Mouse (Mus musculus) thymus, postnatal 0 days (tissue): ENCODE measurements around the gene Dlgap1. TPM values are rescaled to one million over a fixed set of nuclear protein-coding genes. Genes with fewer than 3 reads are reported as not detected.

Experiments
- DNase-seq: peaks from one replicate; pipeline ENCODE4 v3.0.0-alpha.2; 2015; ENCODE audit warnings: low spot score
- polyA plus RNA-seq: library from polyadenylated mRNA; unstranded; fragments of >200 nt; fragmentation: Nextera tagmentation; extraction: Ambion mirVana; gene quantifications from 2 replicates; pipeline ENCODE4 v1.2.1, GENCODE M21; 2015

The Dlgap1 gene
- polyA plus RNA-seq, 1 experiment from 2014 or later: not detected

DNA sequence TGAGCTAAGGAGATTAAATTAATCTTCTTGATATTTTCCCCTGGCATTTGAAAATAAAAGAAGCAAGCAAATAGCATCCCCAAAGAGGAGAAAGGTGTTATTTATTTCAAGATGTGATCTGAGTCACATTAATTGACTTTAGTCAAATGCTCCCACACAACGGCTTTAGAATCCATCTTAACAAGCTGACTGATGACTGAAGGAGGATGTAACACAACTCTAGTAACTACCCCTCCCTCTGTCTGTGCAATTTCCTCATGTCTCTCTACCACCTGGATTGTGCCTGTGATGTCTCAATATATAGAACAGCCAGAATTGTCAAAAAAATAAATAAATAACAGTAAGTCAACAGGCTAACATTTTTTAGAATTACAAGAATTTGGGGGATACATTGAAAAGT is 488.2 kb downstream of the Dlgap1 start:
- DNase-seq: no peak

- no peak for DNase-seq
Measured at GRCm38 (mm10) chr17:70462231-70462630, 493.4 kb downstream of the Dlgap1 start.

DNA sequence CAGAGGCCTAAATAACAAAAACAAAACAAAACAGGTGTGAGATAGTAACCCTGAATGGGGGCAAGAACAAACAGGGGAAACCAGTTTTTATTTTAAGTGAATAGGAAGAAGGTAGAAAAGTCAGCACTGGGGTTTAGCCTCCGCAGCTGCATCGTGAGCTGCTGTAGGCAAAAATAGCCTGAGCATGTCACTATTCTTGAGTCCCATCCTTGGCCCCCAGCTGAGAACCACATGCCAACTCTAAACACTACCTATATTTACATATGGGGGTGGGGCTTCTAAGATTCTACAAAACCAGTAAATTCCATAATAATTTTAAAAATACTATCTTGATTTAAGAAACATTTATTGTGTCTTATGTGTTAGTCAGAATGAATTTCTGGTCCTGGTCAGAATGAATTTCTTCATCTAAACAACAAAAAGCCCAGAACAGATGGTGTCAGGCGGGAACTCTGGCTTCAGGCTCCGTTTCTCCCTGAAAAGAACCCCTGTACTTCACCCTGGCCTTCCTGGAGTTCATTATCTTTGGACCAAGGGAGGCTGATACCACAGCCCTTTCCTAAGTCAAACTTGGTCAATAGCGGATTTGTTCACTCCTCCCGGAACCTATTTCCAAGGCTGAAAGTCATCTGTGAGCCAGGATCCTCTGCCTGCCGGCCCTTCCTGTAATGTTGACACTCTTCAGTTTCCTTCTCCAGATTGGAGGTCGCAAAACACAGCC is 494.1 kb downstream of the Dlgap1 start:
- DNase-seq: no peak

- no peak for DNase-seq
Measured at GRCm38 (mm10) chr17:70466413-70466812, 497.5 kb downstream of the Dlgap1 start.

- DNase-seq: no peak
Measured at GRCm38 (mm10) chr17:70470970-70471371, 502.1 kb downstream of the Dlgap1 start.

- no peak for DNase-seq
Measured at GRCm38 (mm10) chr17:70472162-70472561, 503.3 kb downstream of the Dlgap1 start.

DNA sequence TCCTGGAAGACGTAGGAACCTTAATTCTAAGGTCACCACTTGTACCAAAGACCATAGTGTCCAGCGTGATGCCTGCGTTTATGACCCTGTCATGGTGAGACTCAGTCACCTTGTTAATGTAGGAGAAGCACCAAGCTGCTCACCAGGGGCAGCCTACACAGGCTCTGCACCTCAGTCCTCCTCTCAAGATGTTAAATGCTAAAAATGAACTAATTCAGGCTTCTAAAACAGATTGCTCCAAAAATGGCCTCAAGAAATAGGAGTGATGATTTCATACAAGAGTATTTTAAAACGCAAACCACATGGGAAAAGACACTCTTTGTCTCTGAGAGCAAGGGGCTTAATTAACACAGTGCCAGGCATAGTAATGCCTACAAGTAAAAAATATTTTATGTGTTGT is 505.0 kb downstream of the Dlgap1 start:
- DNase-seq: no peak

- no peak for DNase-seq
Measured at GRCm38 (mm10) chr17:70483716-70484115, 514.8 kb downstream of the Dlgap1 start.

DNA sequence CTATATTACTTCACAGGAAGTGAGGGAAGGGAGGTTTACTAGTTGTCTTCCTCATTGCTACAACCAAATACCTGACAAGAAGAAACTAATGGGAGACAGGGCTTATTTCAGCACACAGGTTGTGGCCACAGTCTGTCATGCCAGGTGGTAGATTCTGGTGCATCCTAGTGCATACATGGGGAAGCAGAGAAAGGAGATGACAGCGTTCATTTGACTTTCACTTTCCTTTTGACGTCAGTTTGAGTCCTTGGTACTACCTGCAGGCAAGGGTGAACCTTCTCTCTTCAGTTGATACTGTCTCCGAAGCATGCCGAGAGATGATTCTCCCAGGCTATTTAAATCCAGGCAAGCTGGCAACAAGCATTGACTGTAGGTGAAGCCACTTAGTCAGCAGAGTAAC is 516.8 kb downstream of the Dlgap1 start:
- no peak for DNase-seq

- DNase-seq: no peak
Measured at GRCm38 (mm10) chr17:70486259-70486658, 517.4 kb downstream of the Dlgap1 start.

GRCm38 (mm10) chr17:70486831-70487230 is 518.0 kb downstream of the Dlgap1 start:
- DNase-seq: no peak

GRCm38 (mm10) chr17:70488784-70489265 is 520.0 kb downstream of the Dlgap1 start:
- DNase-seq: no peak

GRCm38 (mm10) chr17:70491575-70491974 is 522.7 kb downstream of the Dlgap1 start:
- no peak for DNase-seq

DNA sequence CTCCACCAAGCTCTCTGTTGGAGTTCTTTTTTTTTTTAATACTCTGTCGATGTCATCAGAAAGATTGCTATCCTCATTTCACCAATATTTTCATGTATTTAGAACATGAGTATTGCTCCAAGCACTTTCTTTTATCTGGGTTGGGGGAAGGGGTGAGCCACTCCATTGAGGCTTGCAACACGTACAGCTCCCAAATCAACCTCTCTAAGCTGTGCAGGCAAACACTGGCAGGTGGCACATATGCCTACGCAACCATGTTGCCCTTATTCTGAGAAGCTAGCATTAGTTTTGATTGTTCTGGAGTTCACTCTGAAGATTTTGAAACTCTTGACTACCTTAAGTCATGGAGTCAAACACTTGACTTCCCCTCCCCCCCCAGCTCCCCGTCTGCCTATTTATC is 525.5 kb downstream of the Dlgap1 start:
- no peak for DNase-seq

DNA sequence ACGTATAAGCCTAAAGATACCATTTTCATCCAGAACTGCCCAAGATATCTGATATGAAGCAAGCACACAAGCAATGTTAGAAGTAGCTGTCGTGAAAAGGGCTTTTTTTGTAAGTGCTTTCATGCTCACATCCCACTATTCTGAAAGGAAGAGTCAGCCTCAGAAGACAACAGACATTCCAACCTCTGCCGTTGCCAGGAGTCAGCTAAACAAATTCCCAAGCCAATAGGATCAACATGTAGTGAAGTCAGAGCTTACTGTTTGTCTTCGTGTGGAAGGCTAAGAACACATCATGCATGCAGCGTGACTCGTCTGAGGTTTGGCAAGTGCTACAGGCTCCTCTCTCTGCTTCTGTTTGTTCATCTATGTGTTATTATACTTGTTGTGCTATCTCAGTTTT is 529.4 kb downstream of the Dlgap1 start:
- no peak for DNase-seq

DNA sequence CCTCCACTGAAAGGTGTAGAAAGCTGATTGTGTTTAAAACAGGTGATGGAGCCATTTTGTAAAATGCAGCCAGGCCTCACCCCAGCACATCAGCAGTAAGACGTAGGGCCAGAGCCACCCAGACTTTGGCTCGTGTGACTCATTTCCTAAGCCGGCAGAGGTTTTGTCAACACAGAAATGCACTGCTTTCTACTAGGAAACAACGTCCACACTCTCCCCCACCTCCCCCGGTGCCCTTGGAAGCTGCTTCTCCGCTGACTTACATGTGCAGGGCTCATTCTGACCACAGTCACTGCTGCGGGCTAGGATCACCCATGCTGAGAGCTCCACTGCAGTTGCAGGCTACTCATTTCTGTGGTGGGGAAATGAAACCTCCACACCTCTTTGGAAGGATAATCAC is 533.1 kb downstream of the Dlgap1 start:
- DNase-seq: no peak

GRCm38 (mm10) chr17:70507759-70508158 is 538.9 kb downstream of the Dlgap1 start:
- DNase-seq: no peak

GRCm38 (mm10) chr17:70510441-70510840 is 541.6 kb downstream of the Dlgap1 start:
- DNase-seq: no peak

DNA sequence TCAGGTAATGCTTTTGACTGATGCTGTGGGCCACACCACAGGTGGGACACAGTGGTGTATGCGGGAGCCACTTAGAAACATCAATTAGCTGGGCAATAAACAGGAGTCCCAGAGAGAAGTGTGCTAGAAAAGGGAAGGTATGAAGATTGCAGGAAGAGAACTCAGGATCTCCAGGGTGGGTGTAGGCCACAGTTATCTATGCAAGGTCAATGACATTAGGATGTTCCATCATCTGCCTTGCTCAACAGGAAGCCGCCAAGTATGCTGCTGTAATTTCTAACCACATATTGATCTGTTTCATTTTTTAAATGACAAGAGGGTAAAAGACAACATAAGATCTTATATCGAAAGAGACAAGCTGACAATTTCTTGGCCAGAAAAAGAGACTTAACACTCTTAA is 542.5 kb downstream of the Dlgap1 start:
- DNase-seq: no peak

DNA sequence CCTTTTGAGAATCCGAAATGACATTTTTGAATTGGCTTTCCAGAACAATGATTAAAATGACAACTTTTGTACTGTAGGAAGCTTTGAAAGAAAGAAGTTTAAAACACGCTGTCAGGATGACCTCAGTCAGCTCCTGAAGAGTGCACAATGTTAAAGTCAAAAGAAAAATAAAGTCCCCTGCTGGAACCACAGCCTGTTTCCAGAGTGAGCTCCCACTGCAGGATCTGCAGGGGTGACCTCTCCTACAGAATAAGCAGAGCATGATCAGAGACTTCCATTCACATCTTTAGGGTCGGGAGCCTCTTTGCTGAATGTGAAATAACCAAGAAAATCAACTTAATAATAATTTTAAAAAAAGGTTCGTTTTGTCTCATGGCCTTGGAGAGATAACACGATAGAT is 544.9 kb downstream of the Dlgap1 start:
- no peak for DNase-seq

DNA sequence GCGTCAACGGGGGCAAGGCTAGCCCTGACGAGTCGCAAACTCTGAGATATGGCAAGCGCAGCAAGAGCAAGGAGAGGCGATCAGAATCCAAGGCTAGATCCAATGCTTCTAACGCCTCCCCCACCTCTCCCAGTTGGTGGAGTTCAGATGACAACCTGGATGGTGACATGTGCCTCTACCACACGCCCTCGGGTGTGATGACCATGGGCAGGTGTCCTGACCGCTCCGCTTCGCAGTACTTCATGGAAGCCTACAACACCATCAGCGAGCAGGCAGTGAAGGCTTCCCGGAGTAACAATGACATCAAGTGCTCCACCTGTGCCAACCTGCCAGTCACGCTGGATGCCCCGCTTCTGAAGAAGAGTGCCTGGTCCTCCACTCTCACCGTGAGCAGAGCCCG is 547.6 kb downstream of the Dlgap1 start:
- DNase-seq: no peak

DNA sequence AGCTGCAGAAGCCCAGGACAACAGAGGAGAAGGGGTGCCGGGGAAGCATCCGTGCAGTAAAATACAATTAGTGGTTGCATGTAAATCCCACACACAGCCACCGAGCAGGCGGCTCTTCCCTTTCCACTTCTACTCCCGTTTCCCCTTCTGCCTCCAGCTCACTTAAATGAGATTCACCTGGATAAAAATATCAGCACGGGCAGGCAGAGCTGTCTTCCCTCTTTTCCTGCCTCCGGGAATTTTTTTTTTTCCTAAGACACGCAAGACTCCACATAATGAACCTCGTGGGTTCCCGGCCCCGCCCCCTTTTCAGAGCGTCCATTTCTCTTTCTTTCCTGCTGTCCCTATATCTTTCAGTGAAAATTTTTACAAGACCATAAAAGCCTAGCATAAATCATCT is 548.5 kb downstream of the Dlgap1 start:
- no peak for DNase-seq

- no peak for DNase-seq
Measured at GRCm38 (mm10) chr17:70521058-70521851, 552.4 kb downstream of the Dlgap1 start.
